Mouse (Mus musculus) CH12.LX (cell line): ENCODE measurements around the gene Steap4. TPM values are rescaled to one million over a fixed set of nuclear protein-coding genes. Genes with fewer than 3 reads are reported as not detected.

Experiments
- DNase-seq: peaks from one replicate; pipeline ENCODE4 v3.0.0-alpha.2; 2013; ENCODE audit errors: extremely low read depth
- H3K27ac ChIP-seq: 2 replicates; pipeline ENCODE4 v1.5.1; 2012; ENCODE audit warnings: low read depth, mild to moderate bottlenecking, control low read depth, moderate library complexity; ENCODE audit not compliant: insufficient read depth
- H3K27me3 ChIP-seq: replicated peaks from 2 replicates; pipeline ENCODE3; 2012; ENCODE audit warnings: inconsistent platforms
- H3K36me3 ChIP-seq, 2 experiments: replicated peaks in 1 of 2; 2 replicates each; pipeline versions ENCODE3 to v1.6.1; 2012; ENCODE audit warnings: inconsistent platforms in 1 of 2, low read length in 1 of 2, mild to moderate bottlenecking in 1 of 2, mixed read lengths in 1 of 2, moderate library complexity in 1 of 2; ENCODE audit not compliant: control insufficient read depth in 1 of 2, insufficient read depth in 1 of 2
- H3K4me1 ChIP-seq, 2 experiments: 2 replicates each; pipeline ENCODE4 v1.6.1; 2012; ENCODE audit warnings: inconsistent platforms in 1 of 2, moderate library complexity in 1 of 2; ENCODE audit not compliant: insufficient read depth in 2 of 2, control insufficient read depth in 1 of 2
- H3K4me2 ChIP-seq: 2 replicates; pipeline ENCODE4 v1.6.1; 2012; ENCODE audit warnings: low read depth, mild to moderate bottlenecking, control low read depth; ENCODE audit not compliant: poor library complexity, insufficient read depth, severe bottlenecking
- H3K4me3 ChIP-seq, 3 experiments: fragments of 150-350 bp in 1 of 3; sonication (generic) in 1 of 3; replicated peaks in 1 of 3; 2 replicates each; pipeline versions ENCODE3 to v1.5.1; 2011 to 2012; ENCODE audit warnings: low read depth in 2 of 3, low read length in 2 of 3, mild to moderate bottlenecking in 2 of 3, moderate library complexity in 2 of 3, control low read depth in 1 of 3, improper control_type of control experiment in 1 of 3, inconsistent platforms in 1 of 3, mixed read lengths in 1 of 3; ENCODE audit not compliant: poor library complexity in 1 of 3
- H3K79me2 ChIP-seq: replicated peaks from 2 replicates; pipeline ENCODE4 v1.6.1; 2012; ENCODE audit warnings: mild to moderate bottlenecking, moderate library complexity; ENCODE audit not compliant: control insufficient read depth, poor library complexity, insufficient read depth, severe bottlenecking; ENCODE audit errors: extremely low read depth
- H3K9ac ChIP-seq: 2 replicates; pipeline ENCODE4 v1.6.1; 2012; ENCODE audit warnings: low read depth, mild to moderate bottlenecking, control low read depth, moderate library complexity; ENCODE audit not compliant: insufficient read depth
- H3K9me3 ChIP-seq: replicated peaks from 2 replicates; pipeline ENCODE3; 2012; ENCODE audit warnings: low read length, inconsistent platforms, mixed read lengths
- BHLHE40 ChIP-seq: IDR thresholded peaks from 2 replicates; pipeline ENCODE4 v1.6.1; 2011; ENCODE audit warnings: mild to moderate bottlenecking, low read depth, low read length, improper control_type of control experiment
- CHD1 ChIP-seq: IDR thresholded peaks from 2 replicates; pipeline ENCODE4 v1.6.1; 2012; ENCODE audit warnings: low read depth, low read length, improper control_type of control experiment, inconsistent platforms
- E2F4 ChIP-seq: IDR thresholded peaks from 2 replicates; pipeline ENCODE4 v1.6.1; 2011; ENCODE audit warnings: low read depth, low read length, improper control_type of control experiment; ENCODE audit not compliant: insufficient replicate concordance
- EP300 ChIP-seq: IDR thresholded peaks from 2 replicates; pipeline ENCODE4 v1.6.1; 2011; ENCODE audit warnings: low read length, improper control_type of control experiment
- ETS1 ChIP-seq: conservative IDR thresholded peaks from 2 replicates; pipeline ENCODE4 v1.6.1; 2012; ENCODE audit warnings: low read depth, mild to moderate bottlenecking, inconsistent platforms, low read length, improper control_type of control experiment, moderate library complexity
- GABPA ChIP-seq: IDR thresholded peaks from 2 replicates; pipeline ENCODE4 v1.6.1; 2012; ENCODE audit warnings: low read depth, low read length, improper control_type of control experiment, inconsistent platforms; ENCODE audit not compliant: insufficient replicate concordance
- HCFC1 ChIP-seq: IDR thresholded peaks from 2 replicates; pipeline ENCODE4 v1.6.1; 2012; ENCODE audit warnings: low read depth, mild to moderate bottlenecking, inconsistent platforms, low read length, improper control_type of control experiment
- JUN ChIP-seq: IDR thresholded peaks from 2 replicates; pipeline ENCODE4 v1.6.1; 2011; ENCODE audit warnings: low read depth, mild to moderate bottlenecking, low read length, improper control_type of control experiment, moderate library complexity; ENCODE audit not compliant: insufficient read depth
- KAT2A ChIP-seq: IDR thresholded peaks from 2 replicates; pipeline ENCODE4 v1.6.1; 2012; ENCODE audit warnings: low read length, improper control_type of control experiment, inconsistent platforms; ENCODE audit not compliant: insufficient replicate concordance
- MAX ChIP-seq: IDR thresholded peaks from 2 replicates; pipeline ENCODE4 v1.6.1; 2011; ENCODE audit warnings: low read length, improper control_type of control experiment
- MEF2A ChIP-seq: IDR thresholded peaks from 2 replicates; pipeline ENCODE4 v1.6.1; 2014; ENCODE audit warnings: low read depth, mild to moderate bottlenecking, inconsistent platforms, low read length, improper control_type of control experiment, borderline replicate concordance
- MXI1 ChIP-seq: IDR thresholded peaks from 2 replicates; pipeline ENCODE4 v1.6.1; 2011; ENCODE audit warnings: mild to moderate bottlenecking, low read depth, low read length, improper control_type of control experiment
- MYC ChIP-seq: IDR thresholded peaks from 2 replicates; pipeline ENCODE4 v1.6.1; 2011; ENCODE audit warnings: low read depth, mild to moderate bottlenecking, improper control_type of control experiment, low read length
- NRF1 ChIP-seq: IDR thresholded peaks from 2 replicates; pipeline ENCODE4 v1.6.1; 2014; ENCODE audit warnings: low read depth, mild to moderate bottlenecking, inconsistent platforms, low read length, improper control_type of control experiment, moderate library complexity
- POLR2AphosphoS2 ChIP-seq: IDR thresholded peaks from 2 replicates; pipeline ENCODE4 v1.6.1; 2011; ENCODE audit warnings: low read depth, low read length, improper control_type of control experiment
- SMC3 ChIP-seq: IDR thresholded peaks from 2 replicates; pipeline ENCODE4 v1.6.1; 2011; ENCODE audit warnings: low read depth, low read length, improper control_type of control experiment
- TBP ChIP-seq: conservative IDR thresholded peaks from 2 replicates; pipeline ENCODE4 v1.6.1; 2011; ENCODE audit warnings: low read depth, low read length, improper control_type of control experiment
- USF1 ChIP-seq: IDR thresholded peaks from 2 replicates; pipeline ENCODE4 v1.6.1; 2014; ENCODE audit warnings: low read depth, mild to moderate bottlenecking, inconsistent platforms, low read length, improper control_type of control experiment
- USF2 ChIP-seq: conservative IDR thresholded peaks from 2 replicates; pipeline ENCODE4 v1.6.1; 2011; ENCODE audit warnings: low read depth, low read length, improper control_type of control experiment
- ZC3H11A ChIP-seq: IDR thresholded peaks from 2 replicates; pipeline ENCODE4 v1.6.1; 2012; ENCODE audit warnings: low read depth, mild to moderate bottlenecking, inconsistent platforms, low read length, improper control_type of control experiment
- ZMIZ1 ChIP-seq: IDR thresholded peaks from 2 replicates; pipeline ENCODE4 v1.6.1; 2012; ENCODE audit warnings: low read depth, mild to moderate bottlenecking, inconsistent platforms, low read length, improper control_type of control experiment
- dilution Hi-C: fragments of 300-500 bp; cut with MboI; formaldehyde crosslinking; loops from 2 replicates; pipeline ENCODE4 v1.14.3; 2020; ENCODE audit warnings: low sequenced_read_pairs; ENCODE audit not compliant: extremely low pct_unique_long_range_greater_than_20kb, extremely low pct_ligation_motif_present
- in situ Hi-C: fragments of 300-500 bp; cut with MboI; formaldehyde crosslinking; loops from 3 replicates; pipeline ENCODE4 v1.14.3; 2019; ENCODE audit warnings: low sequenced_read_pairs, low pct_ligation_motif_present, low pct_unique_long_range_greater_than_20kb, mixed read lengths
- polyA plus RNA-seq: library from polyadenylated mRNA; unstranded; fragments of >175 nt; gene quantifications from 2 replicates; pipeline ENCODE4 v1.2.1, GENCODE M21; 2012; ENCODE audit warnings: low read depth; ENCODE audit not compliant: insufficient read length
- total RNA-seq, 2 experiments: library from RNA; depleted of rRNA; stranded (reverse); fragments of 300-350 nt in 1 of 2; fragments of >200 nt in 1 of 2; gene quantifications; 2 replicates each; pipeline ENCODE4 v1.2.3; 2012 to 2014

The Steap4 gene
- total and polyA plus RNA-seq, 3 experiments: 0.08 TPM; not detected in 2

- H3K4me2 ChIP-seq: no peak overlapping the region
- DNase-seq: no peak
- H3K9me3 ChIP-seq: no peaks in the 10 kb centered on the region
- in situ Hi-C loops: no loop called here
- H3K4me1 ChIP-seq: peaks cover 4% of the 10 kb centered on the region in 2 experiments; a peak in 3 of 4 replicates
- H3K27me3 ChIP-seq: no peaks in the 10 kb centered on the region
- TF ChIP-seq CHD1: no peak
- TF ChIP-seq JUN: no peak
- no peak for TF ChIP-seq HCFC1
- TF ChIP-seq NRF1: no peak
- TF ChIP-seq ZC3H11A: no peak
- no peak for TF ChIP-seq EP300
- no peak for TF ChIP-seq ZMIZ1
- TF ChIP-seq GABPA: no peak
- no peak for TF ChIP-seq E2F4
- H3K9ac ChIP-seq: no peak overlapping the region
- dilution Hi-C loops: no loop called here
- H3K4me3 ChIP-seq: no peak overlapping the region
- H3K27ac ChIP-seq: no peak overlapping the region
- H3K79me2 ChIP-seq: no peaks in the 10 kb centered on the region
- no peaks in the 10 kb centered on the region for H3K36me3 ChIP-seq
Observed at GRCm38 (mm10) chr5:7974522-7975197, 14.4 kb downstream of the Steap4 start.

DNA sequence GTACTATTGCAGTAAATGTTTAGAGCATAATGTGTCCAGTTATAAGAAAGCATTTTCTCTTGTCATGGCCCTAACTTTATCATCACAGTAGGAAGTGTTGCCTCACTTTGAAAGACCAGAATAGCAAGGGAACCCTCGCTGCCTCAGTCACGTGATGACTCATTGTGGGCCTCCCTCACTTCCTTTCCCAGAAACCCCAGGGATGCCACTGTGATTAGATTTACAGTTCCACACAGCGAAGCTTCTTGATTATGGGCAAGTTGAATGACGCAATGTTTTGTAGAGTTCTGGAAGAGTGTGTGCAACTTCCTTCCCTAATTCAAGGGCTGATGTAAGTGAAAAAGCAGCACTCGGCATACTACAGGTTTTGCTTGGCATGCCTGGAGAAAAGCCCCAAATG is 20.3 kb downstream of the Steap4 start:
- no peaks in the 10 kb centered on the region for H3K79me2 ChIP-seq
- no peaks in the 10 kb centered on the region for H3K36me3 ChIP-seq
- H3K4me3 ChIP-seq: no peak overlapping the region
- peak; percentile 20 for DNase-seq
- no peaks in the 10 kb centered on the region for H3K27me3 ChIP-seq
- dilution Hi-C loops (no loop called here), in situ Hi-C loops (no loop called here)
- no peak overlapping the region for H3K27ac ChIP-seq
- TF ChIP-seq ETS1 (peak; percentile 51; the same call in 1 of the 2 replicates), MXI1 (no peak), CHD1 (no peak), TBP (no peak), BHLHE40 (peak; percentile 83), MYC (no peak), USF1 (peak; percentile 42), GABPA (no peak), KAT2A (no peak), USF2 (peak; percentile 45; the same call in 1 of the 2 replicates), POLR2AphosphoS2 (no peak), MEF2A (peak; percentile 30; the same call in 1 of the 2 replicates), MAX (no peak), EP300 (no peak), HCFC1 (no peak), SMC3 (no peak)
- no peaks in the 10 kb centered on the region for H3K9me3 ChIP-seq
- no peak overlapping the region for H3K9ac ChIP-seq
- peaks cover 0 to 9% of the 10 kb centered on the region in 2 experiments; a peak in 2 of 4 replicates for H3K4me1 ChIP-seq
- no peak overlapping the region for H3K4me2 ChIP-seq
